ENCODE assay signal across 8 mouse cellular contexts in genomic region chr2:85061107-85061541, GRCm38 (mm10). TPM values are rescaled to one million over a fixed set of nuclear protein-coding genes. Genes with fewer than 3 reads are reported as not detected.
DNase-seq lines count a peak whose midpoint lies in the region; ATAC-seq lines count a peak whose summit lies in the region.

No protein-coding gene starts in this region.

- no peak for DNase-seq in midbrain, embryonic 14.5 days
- no peak for DNase-seq in embryonic facial prominence, embryonic 10.5 days (ENCODE audit: low spot score)
- DNase-seq in liver, embryonic 11.5 days (ENCODE audit: low spot score) = no peak
- DNase-seq in c-Kit-positive CD71-positive TER-119-positive erythroid progenitor cells, embryonic 14.5 days (ENCODE audit: low spot score) = no peak
- DNase-seq in left cerebral cortex, postnatal 36 days (ENCODE audit: low spot score in 2 of 2) = no peak

- H3K36me3 ChIP-seq in midbrain, embryonic 12.5 days = peaks cover 78% of the 10 kb centered on the region
- peaks cover 83% of the 10 kb centered on the region for H3K36me3 ChIP-seq in midbrain, embryonic 14.5 days (ENCODE audit: control insufficient read depth, insufficient read depth, low read length)
- peaks cover 96% of the 10 kb centered on the region for H3K36me3 ChIP-seq in embryonic facial prominence, embryonic 10.5 days (replicated peaks)
- peaks cover 48% of the 10 kb centered on the region for H3K36me3 ChIP-seq in hindbrain, embryonic 15.5 days
- H3K36me3 ChIP-seq in liver, embryonic 11.5 days (ENCODE audit: control insufficient read depth, insufficient read depth, low read length) = peaks cover 6% of the 10 kb centered on the region; the same call in 1 of the 2 replicates
- peaks cover 57% of the 10 kb centered on the region for H3K36me3 ChIP-seq in stomach, embryonic 14.5 days (ENCODE audit: control insufficient read depth, insufficient read depth, low read length)

- peak overlapping the region; percentile 7; the same call in 1 of the 2 replicates for H3K4me2 ChIP-seq in midbrain, embryonic 12.5 days (replicated peaks)
- H3K4me2 ChIP-seq in midbrain, embryonic 14.5 days (ENCODE audit: low read length) = no peak overlapping the region
- H3K4me2 ChIP-seq in hindbrain, embryonic 15.5 days = peak overlapping the region; percentile 26; the same call in 1 of the 2 replicates
- H3K4me2 ChIP-seq in liver, embryonic 11.5 days = peak overlapping the region; percentile 51
- peak overlapping the region; percentile 62 for H3K4me2 ChIP-seq in stomach, embryonic 14.5 days (replicated peaks; ENCODE audit: low read depth, low read length)

- H3K27ac ChIP-seq in midbrain, embryonic 12.5 days (replicated peaks) = no peak overlapping the region
- no peak overlapping the region for H3K27ac ChIP-seq in midbrain, embryonic 14.5 days (replicated peaks; ENCODE audit: low read depth, low read length)
- peak overlapping the region; percentile 72 for H3K27ac ChIP-seq in embryonic facial prominence, embryonic 10.5 days (replicated peaks)
- no peak overlapping the region for H3K27ac ChIP-seq in hindbrain, embryonic 15.5 days (replicated peaks)
- no peak overlapping the region for H3K27ac ChIP-seq in liver, embryonic 11.5 days (ENCODE audit: low read depth, low read length)
- H3K27ac ChIP-seq in stomach, embryonic 14.5 days (ENCODE audit: low read length) = peak overlapping the region; percentile 78; the same call in 1 of the 2 replicates

- intact Hi-C loops in left cerebral cortex, postnatal 36 days (cut with DNase I) = no loop called here

- peaks cover 10% of the 10 kb centered on the region; the same call in 1 of the 2 replicates for H3K4me1 ChIP-seq in midbrain, embryonic 12.5 days
- 0 out of 2 replicates have a peak, but pooled peaks cover 3% of the 10 kb centered on the region for H3K4me1 ChIP-seq in midbrain, embryonic 14.5 days (ENCODE audit: control insufficient read depth, insufficient read depth, low read length)
- H3K4me1 ChIP-seq in embryonic facial prominence, embryonic 10.5 days = peaks cover 24% of the 10 kb centered on the region
- peaks cover 14% of the 10 kb centered on the region for H3K4me1 ChIP-seq in hindbrain, embryonic 15.5 days (replicated peaks)
- H3K4me1 ChIP-seq in liver, embryonic 11.5 days (replicated peaks; ENCODE audit: control insufficient read depth, insufficient read depth, low read length) = no peaks in the 10 kb centered on the region
- peaks cover 15% of the 10 kb centered on the region for H3K4me1 ChIP-seq in stomach, embryonic 14.5 days (ENCODE audit: control insufficient read depth, insufficient read depth, low read length)

- H3K27me3 ChIP-seq in midbrain, embryonic 12.5 days = no peaks in the 10 kb centered on the region
- no peaks in the 10 kb centered on the region for H3K27me3 ChIP-seq in midbrain, embryonic 14.5 days (ENCODE audit: control insufficient read depth, insufficient read depth, low read length)
- no peaks in the 10 kb centered on the region for H3K27me3 ChIP-seq in embryonic facial prominence, embryonic 10.5 days (replicated peaks; ENCODE audit: low read depth, poor library complexity, severe bottlenecking)
- no peaks in the 10 kb centered on the region for H3K27me3 ChIP-seq in hindbrain, embryonic 15.5 days
- H3K27me3 ChIP-seq in liver, embryonic 11.5 days (replicated peaks; ENCODE audit: control insufficient read depth, insufficient read depth, low read length) = no peaks in the 10 kb centered on the region
- H3K27me3 ChIP-seq in stomach, embryonic 14.5 days (ENCODE audit: control insufficient read depth, insufficient read depth, low read length) = no peaks in the 10 kb centered on the region

- no peak for ATAC-seq in midbrain, embryonic 12.5 days (ENCODE audit: low FRiP score, low read depth)
- no peak for ATAC-seq in midbrain, embryonic 14.5 days (ENCODE audit: low FRiP score, low TSS enrichment)
- no peak for ATAC-seq in hindbrain, embryonic 15.5 days (ENCODE audit: low FRiP score, low read depth)
- ATAC-seq in liver, embryonic 11.5 days (replicated peaks; ENCODE audit: low FRiP score) = 0 out of 2 replicates have a peak, but pooled peaks have one; percentile 1
- ATAC-seq in stomach, embryonic 14.5 days (ENCODE audit: insufficient number of reproducible peaks, insufficient read depth, low FRiP score, low read depth) = peak; percentile 51

- peak overlapping the region; percentile 12; the same call in 1 of the 2 replicates for H3K4me3 ChIP-seq in midbrain, embryonic 12.5 days
- no peak overlapping the region for H3K4me3 ChIP-seq in midbrain, embryonic 14.5 days (replicated peaks; ENCODE audit: low read depth, low read length)
- peak overlapping the region; percentile 49 for H3K4me3 ChIP-seq in embryonic facial prominence, embryonic 10.5 days
- no peak overlapping the region for H3K4me3 ChIP-seq in hindbrain, embryonic 15.5 days
- peak overlapping the region; percentile 41 for H3K4me3 ChIP-seq in liver, embryonic 11.5 days (ENCODE audit: low read depth, low read length)
- H3K4me3 ChIP-seq in stomach, embryonic 14.5 days (ENCODE audit: low read depth, low read length) = peak overlapping the region; percentile 30

- 50% methylated on average over 10 of the region's 10 CpGs for WGBS in midbrain, embryonic 12.5 days
- 54% methylated on average over 10 of the region's 10 CpGs for WGBS in midbrain, embryonic 14.5 days
- 38% methylated on average over 10 of the region's 10 CpGs for WGBS in embryonic facial prominence, embryonic 10.5 days
- WGBS in hindbrain, embryonic 15.5 days = 52% methylated on average over 10 of the region's 10 CpGs
- WGBS in liver, embryonic 11.5 days = 23% methylated on average over 10 of the region's 10 CpGs
- WGBS in stomach, embryonic 14.5 days = 17% methylated on average over 10 of the region's 10 CpGs

- no peak overlapping the region; the same call in 1 of the 2 replicates for H3K9ac ChIP-seq in midbrain, embryonic 12.5 days (replicated peaks)
- H3K9ac ChIP-seq in midbrain, embryonic 14.5 days (replicated peaks; ENCODE audit: low read length) = no peak overlapping the region
- no peak overlapping the region for H3K9ac ChIP-seq in hindbrain, embryonic 15.5 days
- H3K9ac ChIP-seq in liver, embryonic 11.5 days (ENCODE audit: low read depth, low read length) = peak overlapping the region; percentile 31
- peak overlapping the region; percentile 53; the same call in 1 of the 2 replicates for H3K9ac ChIP-seq in stomach, embryonic 14.5 days (replicated peaks; ENCODE audit: low read depth, low read length)

- H3K9me3 ChIP-seq in midbrain, embryonic 12.5 days = 0 out of 2 replicates have a peak, but pooled peaks cover 2% of the 10 kb centered on the region
- no peaks in the 10 kb centered on the region for H3K9me3 ChIP-seq in midbrain, embryonic 14.5 days (ENCODE audit: control insufficient read depth, low read length)
- H3K9me3 ChIP-seq in embryonic facial prominence, embryonic 10.5 days = no peaks in the 10 kb centered on the region
- no peaks in the 10 kb centered on the region for H3K9me3 ChIP-seq in hindbrain, embryonic 15.5 days
- no peaks in the 10 kb centered on the region for H3K9me3 ChIP-seq in liver, embryonic 11.5 days (ENCODE audit: control insufficient read depth, low read length)
- H3K9me3 ChIP-seq in stomach, embryonic 14.5 days (ENCODE audit: control insufficient read depth, low read depth, low read length) = no peaks in the 10 kb centered on the region

RNA-seq across cellular contexts. Expression of gene Tnks1bp1, which starts 13.3 kb away (rescaled TPM):
- polyA plus RNA-seq in midbrain, embryonic 12.5 days (2016; fragmentation: Nextera tagmentation; extraction: Ambion mirVana) = 40.3 and 48.0 TPM in 2 replicates
- 7.9 and 10.4 TPM in 2 replicates for polyA plus RNA-seq in midbrain, embryonic 14.5 days (2014; fragmentation: Nextera tagmentation; extraction: Ambion mirVana)
- polyA plus RNA-seq in embryonic facial prominence, embryonic 10.5 days (2016; fragmentation: Nextera tagmentation; extraction: Ambion mirVana) = 31.5 and 33.1 TPM in 2 replicates
- 24.4 and 24.8 TPM in 2 replicates for polyA plus RNA-seq in hindbrain, embryonic 15.5 days (2015; fragmentation: Nextera tagmentation; extraction: Ambion mirVana)
- polyA plus RNA-seq in liver, embryonic 11.5 days (2014; fragmentation: Nextera tagmentation; extraction: Ambion mirVana) = 3.4 and 3.7 TPM in 2 replicates
- 13.3 and 15.6 TPM in 2 replicates for polyA plus RNA-seq in stomach, embryonic 14.5 days (2014; fragmentation: Nextera tagmentation; extraction: Ambion mirVana)
- 100 to 1,000 TPM; 109 to 131 TPM for total RNA-seq in left cerebral cortex, postnatal 36 days (2021)

RNA-seq across cellular contexts. Expression of gene P2rx3, which starts 23.9 kb away (rescaled TPM):
- polyA plus RNA-seq in midbrain, embryonic 12.5 days (2016; fragmentation: Nextera tagmentation; extraction: Ambion mirVana) = 3.2 and 4.1 TPM in 2 replicates
- 0.91 and 1.5 TPM in 2 replicates for polyA plus RNA-seq in midbrain, embryonic 14.5 days (2014; fragmentation: Nextera tagmentation; extraction: Ambion mirVana)
- 10.0 and 11.5 TPM in 2 replicates for polyA plus RNA-seq in embryonic facial prominence, embryonic 10.5 days (2016; fragmentation: Nextera tagmentation; extraction: Ambion mirVana)
- 7.3 and 14.2 TPM in 2 replicates for polyA plus RNA-seq in hindbrain, embryonic 15.5 days (2015; fragmentation: Nextera tagmentation; extraction: Ambion mirVana)
- polyA plus RNA-seq in liver, embryonic 11.5 days (2014; fragmentation: Nextera tagmentation; extraction: Ambion mirVana) = 0.95 and 1.1 TPM in 2 replicates
- polyA plus RNA-seq in stomach, embryonic 14.5 days (2014; fragmentation: Nextera tagmentation; extraction: Ambion mirVana) = 0.67 and 0.68 TPM in 2 replicates
- total RNA-seq in left cerebral cortex, postnatal 36 days (2021) = 1 to 10 TPM; 1.6 to 2.3 TPM

RNA-seq across cellular contexts. Expression of gene Ssrp1, which starts 24.1 kb away (rescaled TPM):
- 261 and 262 TPM in 2 replicates for polyA plus RNA-seq in midbrain, embryonic 12.5 days (2016; fragmentation: Nextera tagmentation; extraction: Ambion mirVana)
- 160 and 204 TPM in 2 replicates for polyA plus RNA-seq in midbrain, embryonic 14.5 days (2014; fragmentation: Nextera tagmentation; extraction: Ambion mirVana)
- 419 and 425 TPM in 2 replicates for polyA plus RNA-seq in embryonic facial prominence, embryonic 10.5 days (2016; fragmentation: Nextera tagmentation; extraction: Ambion mirVana)
- 166 and 171 TPM in 2 replicates for polyA plus RNA-seq in hindbrain, embryonic 15.5 days (2015; fragmentation: Nextera tagmentation; extraction: Ambion mirVana)
- polyA plus RNA-seq in liver, embryonic 11.5 days (2014; fragmentation: Nextera tagmentation; extraction: Ambion mirVana) = 338 and 381 TPM in 2 replicates
- polyA plus RNA-seq in stomach, embryonic 14.5 days (2014; fragmentation: Nextera tagmentation; extraction: Ambion mirVana) = 277 and 280 TPM in 2 replicates
- total RNA-seq in left cerebral cortex, postnatal 36 days (2021) = 100 to 1,000 TPM in 1 of 2 experiments, 10 to 100 TPM in 1; 94.2 to 109 TPM

Comparison
In these comparisons a context has a peak if more than half of its experiments do, and no peak if none do; other contexts are left out.
1. H3K4me3 ChIP-seq: peak in midbrain, embryonic 12.5 days (single experiment), embryonic facial prominence, embryonic 10.5 days (single experiment), liver, embryonic 11.5 days (single experiment) and stomach, embryonic 14.5 days (single experiment); none in midbrain, embryonic 14.5 days (single experiment) and hindbrain, embryonic 15.5 days (single experiment).
2. ATAC-seq: peak in liver, embryonic 11.5 days (single experiment) and stomach, embryonic 14.5 days (single experiment); none in midbrain, embryonic 12.5 days (single experiment), midbrain, embryonic 14.5 days (single experiment) and hindbrain, embryonic 15.5 days (single experiment).
3. H3K27ac ChIP-seq: peak in embryonic facial prominence, embryonic 10.5 days (single experiment) and stomach, embryonic 14.5 days (single experiment); none in midbrain, embryonic 12.5 days (single experiment), midbrain, embryonic 14.5 days (single experiment), hindbrain, embryonic 15.5 days (single experiment) and liver, embryonic 11.5 days (single experiment).
4. H3K9ac ChIP-seq: peak in liver, embryonic 11.5 days (single experiment) and stomach, embryonic 14.5 days (single experiment); none in midbrain, embryonic 12.5 days (single experiment), midbrain, embryonic 14.5 days (single experiment) and hindbrain, embryonic 15.5 days (single experiment).